16 mouse cellular contexts compared by ENCODE assay signal in the genomic region with DNA sequence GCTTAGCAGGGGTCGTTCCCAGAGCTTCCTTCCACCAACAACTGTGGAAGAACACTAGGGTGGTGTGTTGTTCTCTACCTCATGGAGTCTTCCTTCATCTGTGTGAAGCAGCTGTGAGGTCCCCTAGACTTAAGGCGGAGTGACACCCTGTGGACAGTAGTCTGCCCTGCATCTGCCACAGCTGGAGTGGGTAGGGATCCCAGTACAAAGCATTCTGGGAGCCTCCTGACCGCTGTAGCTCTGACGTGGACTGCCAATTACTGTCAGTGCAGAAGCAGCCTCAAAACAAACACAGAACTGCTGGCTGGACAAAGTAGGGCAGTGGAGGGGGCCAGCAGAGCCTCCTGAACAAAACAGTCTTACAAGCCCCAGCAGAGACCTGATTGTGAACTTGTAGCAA. TPM values are rescaled to one million over a fixed set of nuclear protein-coding genes. Genes with fewer than 3 reads are reported as not detected.
A peak's percentile ranks its signal among the peaks of the same experiment; 100 is the strongest.
DNase-seq lines count a peak whose midpoint lies in the region; TF ChIP-seq lines count a peak whose summit lies in the region.
"Had no signal": no experiment of that assay in that cellular context is flagged by ENCODE, and none has a peak within 500 bp of the region (broad histone marks: within the 10 kb centered on the region; RNA-seq: fewer than 3 reads in every experiment).

No protein-coding gene starts in this region.

- H3K4me3 ChIP-seq in left cerebral cortex, adult 2 months, result no peak overlapping the region
- H3K4me3 ChIP-seq: limb, embryonic 12.5 days; stomach, embryonic 15.5 days had no signal

- intact Hi-C loops in heart, postnatal 25 days (cut with DNase I), result no loop called here
- intact Hi-C loops in left cerebral cortex, adult 2 months (cut with DNase I), result no loop called here

- TF ChIP-seq CTCF in left cerebral cortex, adult 2 months (IDR thresholded peaks at IDR 0.05), result peak; percentile 3; the same call in 1 of the 2 replicates

- no peak overlapping the region; the same call in 1 of the 2 replicates for H3K27ac ChIP-seq in left cerebral cortex, adult 2 months
- H3K27ac ChIP-seq: limb, embryonic 12.5 days; stomach, embryonic 15.5 days had no signal

- peak; percentile 33 to 38 for DNase-seq in heart, adult 18-20 months
- no peak for DNase-seq in heart, postnatal 25 days (ENCODE audit: low spot score)
- DNase-seq in left cerebral cortex, adult 2 months (ENCODE audit: extremely low spot score in 1 of 2, low spot score in 2 of 2), result no peak
- no peak for DNase-seq in left cerebral cortex, adult 8-10 months (ENCODE audit: low spot score in 2 of 2)
- peak; percentile 51 for DNase-seq in NIH3T3 (ENCODE audit: low read depth)
- DNase-seq in lung, postnatal 10 days, result peak; percentile 72
- no peak for DNase-seq in spleen, adult 18-20 months
- DNase-seq in thymus, postnatal 10 days (ENCODE audit: low spot score in 2 of 2), result no peak
- DNase-seq: cerebellum, postnatal 36 days; gastrocnemius, postnatal 25 days; kidney, adult 11 months; thymus, postnatal 4 days had no signal

RNA-seq across cellular contexts. Expression of gene Aspg, which starts 5.4 kb away (rescaled TPM):
- total RNA-seq in heart, adult 18-20 months (2021), result 1 to 10 TPM in 1 of 2 experiments, under 1 TPM in 1; 0.17 to 4.3 TPM
- under 1 TPM; 0.25 to 0.47 TPM for total RNA-seq in heart, postnatal 25 days (2021)
- total RNA-seq in left cerebral cortex, adult 2 months (2021), result 1 to 10 TPM; 4.7 to 4.9 TPM
- 1 to 10 TPM; 1.8 to 8.5 (median 4.9) TPM for total RNA-seq in left cerebral cortex, adult 8-10 months (2022)
- total RNA-seq: gastrocnemius, postnatal 25 days; hematopoietic stem cell, adult 5-6 weeks; megakaryocyte, adult 5-6 weeks had no signal

RNA-seq across cellular contexts. Expression of gene Kif26a, which starts 45.0 kb away (rescaled TPM):
- total RNA-seq in heart, adult 18-20 months (2021), result 1 to 10 TPM; 8.1 to 8.3 TPM
- 10 to 100 TPM; 14.3 to 16.6 TPM for total RNA-seq in heart, postnatal 25 days (2021)
- total RNA-seq in left cerebral cortex, adult 2 months (2021), result 1 to 10 TPM; 4.9 to 5.2 TPM
- total RNA-seq in left cerebral cortex, adult 8-10 months (2022), result 1 to 10 TPM; 4.8 to 5.7 (median 5.1) TPM
- total RNA-seq: hematopoietic stem cell, adult 5-6 weeks; megakaryocyte, adult 5-6 weeks had no signal

Comparison
In these comparisons a context has a peak if more than half of its experiments do, and no peak if none do; other contexts are left out.
1. DNase-seq: peak in heart, adult 18-20 months (2 of 2), NIH3T3 (single experiment) and lung, postnatal 10 days (single experiment); none in heart, postnatal 25 days (single experiment), left cerebral cortex, adult 2 months (0 of 2), left cerebral cortex, adult 8-10 months (0 of 2), spleen, adult 18-20 months (0 of 2) and thymus, postnatal 10 days (0 of 2).